Mouse (Mus musculus): ENCODE measurements around the gene A830031A19Rik. TPM values are rescaled to one million over a fixed set of nuclear protein-coding genes. Genes with fewer than 3 reads are reported as not detected.

Gene A830031A19Rik
- polyA plus RNA-seq, 1 experiment, result 1.2 TPM

GRCm38 (mm10) chr11:24016049-24016448 is 58.8 kb downstream of the A830031A19Rik start:
- DNase-seq (ENCODE audit: extremely low spot score in 1 of 2, low spot score in 1 of 2), result no peak

GRCm38 (mm10) chr11:24014642-24015041 is 60.2 kb downstream of the A830031A19Rik start:
- no peak for DNase-seq (ENCODE audit: extremely low spot score in 1 of 2, low spot score in 1 of 2)

- no peak for DNase-seq (ENCODE audit: extremely low spot score in 1 of 2, low spot score in 1 of 2)
These were observed 62.6 kb downstream of the A830031A19Rik start for GRCm38 (mm10) chr11:24012301-24012700.

GRCm38 (mm10) chr11:24008976-24009375 is 65.9 kb downstream of the A830031A19Rik start:
- peak in 1 of 2 experiments; percentile 23 for DNase-seq (ENCODE audit: extremely low spot score in 1 of 2, low spot score in 1 of 2)

- peak in 1 of 2 experiments; percentile 23 for DNase-seq (ENCODE audit: extremely low spot score in 1 of 2, low spot score in 1 of 2)
These were observed 66.6 kb downstream of the A830031A19Rik start for GRCm38 (mm10) chr11:24008244-24008643.

GRCm38 (mm10) chr11:24005445-24006156 is 69.3 kb downstream of the A830031A19Rik start:
- peak; percentile 72 to 83 for DNase-seq (ENCODE audit: extremely low spot score in 1 of 2, low spot score in 1 of 2)

GRCm38 (mm10) chr11:24000675-24001074 is 74.2 kb downstream of the A830031A19Rik start:
- DNase-seq (ENCODE audit: extremely low spot score in 1 of 2, low spot score in 1 of 2), result no peak

Other genes with a start within 250 kb of the A830031A19Rik start
- gene Papolg, start 179.8 kb downstream of the A830031A19Rik start, polyA plus RNA-seq (2012; rRNA removed), result 11.4 and 13.1 TPM in 2 replicates
- 79.7 and 81.5 TPM in 2 replicates for gene Bcl11a, start 3.0 kb upstream of the A830031A19Rik start, polyA plus RNA-seq (2012; rRNA removed)

Data from frontal cortex, adult 2 months (tissue).